Mouse (Mus musculus): ENCODE measurements around the gene Slbp.

Slbp gene

DNA sequence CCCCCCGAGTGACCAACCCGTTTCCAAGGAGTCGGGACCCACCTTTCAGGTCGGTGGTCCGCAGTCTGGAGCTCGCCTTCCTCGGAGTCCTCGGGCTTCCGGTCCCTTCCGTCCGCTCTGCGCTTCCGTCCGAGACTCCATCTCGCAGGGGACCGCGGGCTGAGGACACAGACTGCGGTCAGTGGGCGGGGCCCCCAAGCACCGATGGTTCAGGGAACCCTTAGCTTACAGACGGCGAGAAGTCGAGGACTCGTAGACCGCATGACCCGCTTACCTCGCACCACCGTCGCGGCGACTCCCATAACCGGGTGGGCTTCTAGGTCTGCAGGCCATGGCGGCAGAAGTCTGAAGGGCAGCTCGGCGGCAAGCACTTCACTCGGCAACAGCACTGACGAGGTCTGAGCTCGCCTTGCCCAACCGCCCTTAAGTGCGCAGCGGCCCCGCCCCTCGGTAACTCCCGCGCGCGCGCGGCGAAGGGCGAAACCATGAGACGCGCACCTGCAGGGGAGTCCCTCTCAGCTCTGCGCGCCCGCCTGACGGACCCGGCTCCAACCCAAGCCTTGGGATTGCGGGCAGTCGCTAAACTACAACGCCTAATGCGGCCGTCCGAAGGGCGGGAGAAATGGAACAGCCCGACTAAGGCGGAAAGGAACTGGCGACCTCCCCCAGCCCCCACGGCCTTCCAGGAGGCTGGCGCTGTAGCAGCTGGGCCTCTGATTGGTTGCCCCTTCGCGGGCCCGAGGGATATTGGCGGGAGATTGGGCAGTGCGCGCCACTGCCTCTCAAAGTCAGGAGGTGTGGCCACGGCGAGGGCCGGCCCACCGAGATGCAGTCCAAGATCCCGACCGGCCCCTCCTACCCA is at the start of gene Slbp:
Gene Slbp, minus strand, starts transcription at position 654 of the 862 bp plus-strand sequence.
- peak; percentile 89 to 94 for DNase-seq (ENCODE audit: low read depth in 1 of 2, low spot score in 2 of 2)

DNA sequence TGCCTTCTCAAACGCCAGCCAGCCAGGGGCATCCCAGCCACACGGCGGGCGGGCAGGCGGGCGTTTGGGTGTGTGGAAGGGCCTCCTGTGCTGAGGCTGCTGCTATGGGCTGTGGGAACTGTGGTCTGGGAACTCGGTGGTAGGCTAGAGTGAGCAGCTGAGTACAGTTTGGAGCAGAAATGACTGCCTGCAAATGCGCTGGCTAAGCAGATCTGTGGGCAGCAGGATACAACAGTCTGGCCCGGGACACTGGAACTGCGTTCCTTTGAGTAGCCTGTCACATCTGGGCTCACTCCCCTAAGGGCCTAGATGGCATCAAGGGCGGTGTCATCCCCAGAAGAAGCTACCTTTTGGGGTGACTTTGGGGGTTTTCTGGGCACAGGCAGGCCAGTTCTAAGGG is 49.5 kb upstream of the Slbp start:
- no peak for DNase-seq (ENCODE audit: low read depth in 1 of 2, low spot score in 2 of 2)

DNA sequence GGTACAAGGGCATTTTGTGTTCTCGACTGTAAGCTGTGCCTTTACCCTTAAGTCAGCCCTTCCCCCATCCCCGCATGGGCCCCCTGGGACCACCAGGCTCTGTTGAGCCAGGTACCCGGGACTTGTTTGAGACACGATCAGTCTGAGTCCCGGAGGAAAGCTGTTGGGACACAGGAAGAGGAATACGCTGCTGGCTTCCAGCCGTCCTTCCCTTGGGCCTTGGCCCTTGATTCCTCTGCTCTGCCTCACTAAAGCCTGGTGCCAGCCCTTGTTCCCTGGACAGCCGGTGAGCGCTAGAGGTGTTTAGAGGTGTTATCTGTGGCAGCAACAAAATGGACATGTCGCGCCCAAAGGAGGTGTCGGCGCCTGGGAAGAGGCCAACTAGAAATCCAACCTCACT is 47.6 kb upstream of the Slbp start:
- no peak for DNase-seq (ENCODE audit: low read depth in 1 of 2, low spot score in 2 of 2)

DNA sequence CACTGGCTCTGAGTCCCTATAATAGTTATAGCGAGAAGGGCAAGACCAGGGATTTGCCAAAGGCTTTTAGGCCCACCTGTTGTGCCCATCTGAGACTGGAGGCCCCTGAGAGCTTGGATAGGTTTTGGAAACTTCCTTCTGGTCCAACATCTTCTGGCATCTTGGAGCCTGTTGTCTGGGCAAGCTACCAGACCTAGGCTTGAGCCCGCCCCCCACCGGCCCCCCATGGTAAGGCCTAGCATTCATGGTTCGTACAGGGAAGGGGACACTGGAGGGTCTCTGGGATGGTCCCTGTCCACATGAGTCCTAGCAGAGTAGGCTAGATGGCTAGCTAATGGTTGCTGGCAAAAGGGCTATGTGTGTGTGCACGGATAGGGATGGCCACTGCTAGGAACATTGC is 46.3 kb upstream of the Slbp start:
- DNase-seq (ENCODE audit: low read depth in 1 of 2, low spot score in 2 of 2) = no peak

DNA sequence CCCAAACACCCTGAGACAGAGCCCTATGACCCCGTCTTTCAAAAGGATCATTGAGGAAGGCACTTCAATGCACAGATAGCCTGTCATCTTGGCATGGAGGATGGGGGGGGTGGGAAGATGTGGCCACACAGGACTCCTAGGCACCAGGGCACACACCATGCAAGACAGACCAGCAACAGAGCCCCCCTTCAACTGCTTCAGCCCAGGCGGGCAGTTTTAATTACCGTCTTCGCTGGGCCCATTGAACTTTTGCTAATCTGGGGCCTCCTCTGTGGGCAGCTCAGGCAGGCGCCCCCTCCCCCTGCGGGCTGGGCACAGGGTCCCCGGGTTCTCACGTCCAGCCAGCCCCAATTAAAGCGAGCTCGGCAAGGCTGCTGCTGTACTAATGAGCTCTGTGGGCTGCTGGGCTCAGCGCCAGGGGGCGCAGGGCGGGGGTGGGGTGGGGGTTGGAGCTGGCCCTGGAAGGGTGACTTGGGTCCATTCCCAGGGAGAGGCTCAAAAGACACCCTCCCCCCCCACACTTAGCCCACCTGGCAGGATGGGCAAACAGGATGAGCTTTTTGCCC is 45.7 kb upstream of the Slbp start:
- no peak for DNase-seq (ENCODE audit: low read depth in 1 of 2, low spot score in 2 of 2)

DNA sequence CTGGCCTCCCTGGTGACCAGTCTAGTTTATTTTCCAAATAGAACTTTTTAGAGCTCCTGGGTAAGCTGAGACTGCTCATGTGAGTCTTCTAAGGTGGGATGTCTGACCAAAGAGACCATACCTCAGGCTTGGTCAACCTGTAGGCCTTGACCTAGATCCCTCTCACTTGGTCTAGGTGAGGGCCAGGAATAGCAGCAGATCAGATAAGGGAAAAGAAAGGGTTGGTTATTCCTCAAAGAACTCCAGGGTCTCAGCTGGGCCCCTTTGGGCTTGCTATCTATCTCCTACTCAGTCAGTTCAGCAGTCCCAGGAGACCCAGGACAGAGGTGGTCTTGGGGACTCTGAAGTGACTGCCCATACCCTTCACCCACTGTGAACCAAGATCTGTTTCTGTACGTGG is 45.2 kb upstream of the Slbp start:
- DNase-seq (ENCODE audit: low read depth in 1 of 2, low spot score in 2 of 2) = no peak

DNA sequence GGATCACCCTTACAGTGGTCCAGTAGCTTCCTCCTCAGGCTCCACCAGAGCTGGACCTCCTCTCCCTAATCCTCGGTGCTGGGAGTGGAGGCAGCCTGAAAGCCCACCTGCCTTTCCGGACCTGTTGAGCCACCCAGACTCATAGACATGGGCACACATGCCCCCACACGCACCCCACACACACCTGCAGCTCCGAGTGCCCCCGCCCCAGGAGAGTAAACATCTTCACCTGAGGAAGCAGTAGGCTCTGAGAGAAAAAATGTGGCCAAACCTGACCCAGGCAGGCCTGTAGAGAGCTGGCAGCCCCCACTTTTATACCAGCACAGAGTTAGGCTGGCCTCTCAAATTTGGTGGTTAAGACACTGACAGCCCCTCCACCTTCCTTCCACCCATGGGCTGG is 44.1 kb upstream of the Slbp start:
- no peak for DNase-seq (ENCODE audit: low read depth in 1 of 2, low spot score in 2 of 2)

DNA sequence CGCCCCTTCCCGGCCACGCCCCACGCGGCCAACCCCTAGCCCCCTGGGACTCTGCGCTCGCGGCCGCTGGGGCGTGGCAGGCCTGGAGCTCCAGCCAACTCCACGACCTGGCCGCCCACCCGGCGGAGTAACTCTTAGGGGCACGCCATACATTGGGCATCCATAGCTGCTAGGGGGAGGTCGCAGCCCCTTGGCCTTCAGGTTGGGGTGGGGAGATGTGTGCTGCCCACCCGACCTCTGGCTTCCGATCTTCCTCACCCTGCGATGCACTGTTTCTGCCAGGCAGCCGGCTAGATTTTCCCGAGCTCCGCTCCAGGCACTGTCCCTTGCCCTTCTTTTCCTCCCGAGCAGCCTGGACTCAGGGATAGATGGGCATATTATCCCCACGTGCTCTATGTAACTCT is 43.3 kb upstream of the Slbp start:
- DNase-seq (ENCODE audit: low read depth in 1 of 2, low spot score in 2 of 2) = no peak

DNA sequence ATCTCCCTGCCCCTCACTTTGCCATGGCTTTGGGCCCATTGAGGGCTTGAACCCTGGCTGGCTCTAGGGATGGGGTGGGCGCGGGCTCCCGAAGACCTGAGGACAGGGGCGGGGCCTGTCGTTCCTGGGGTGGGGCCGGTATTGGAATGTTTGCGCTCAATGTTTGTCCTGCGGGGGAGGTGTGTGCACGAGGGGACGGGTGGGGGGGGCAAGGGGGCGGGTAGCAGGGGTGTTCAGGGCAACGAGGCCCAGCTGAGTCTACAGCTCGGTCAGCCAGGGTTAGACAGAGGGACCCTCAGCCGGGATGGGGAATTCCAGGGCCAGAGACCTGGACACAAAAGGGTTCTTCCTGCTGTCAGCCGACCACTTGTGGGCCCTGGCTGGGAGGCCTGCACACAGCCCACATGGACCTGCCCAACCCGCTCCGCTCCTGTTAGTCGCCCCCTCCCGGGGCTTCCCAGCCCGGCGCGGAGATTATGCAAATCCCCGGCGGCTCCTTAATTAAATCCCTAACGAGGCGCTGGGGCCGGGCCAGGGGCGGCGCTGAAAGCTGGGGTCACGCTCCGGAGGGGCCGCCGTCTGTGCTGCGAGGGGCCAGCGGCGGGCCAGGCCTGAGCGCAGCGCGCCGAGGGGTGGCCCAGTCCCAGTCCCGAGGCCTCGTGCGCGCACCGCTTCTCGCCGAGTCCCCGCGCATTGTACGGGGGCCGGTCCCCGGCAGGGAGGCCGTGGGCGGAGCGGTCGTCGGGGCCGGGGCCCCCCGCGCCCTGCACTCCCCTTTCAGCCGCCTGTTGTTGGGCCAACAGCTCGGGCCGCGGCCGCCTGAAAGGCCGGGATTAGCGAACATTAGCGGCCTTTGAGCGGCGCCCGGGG is 42.7 kb upstream of the Slbp start:
- no peak for DNase-seq (ENCODE audit: low read depth in 1 of 2, low spot score in 2 of 2)

DNA sequence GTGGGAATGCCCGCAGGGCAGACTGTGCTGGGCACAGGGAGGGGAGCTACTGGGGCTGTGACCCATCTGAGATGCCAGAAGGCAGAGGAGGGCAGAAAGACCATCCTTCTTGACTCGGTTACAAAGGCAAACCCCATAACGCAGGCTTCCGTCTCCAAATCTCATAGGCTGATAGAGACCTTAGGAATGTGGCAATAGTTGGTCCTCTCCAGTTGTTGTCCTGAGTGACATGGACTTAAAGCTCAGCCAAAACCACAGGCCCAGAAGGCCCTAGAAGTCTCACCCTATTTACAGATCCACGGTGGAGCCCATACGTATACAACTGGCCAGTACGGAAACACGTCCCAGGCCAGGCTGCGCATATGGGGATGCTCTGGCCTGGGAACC is 42.1 kb upstream of the Slbp start:
- no peak for DNase-seq (ENCODE audit: low read depth in 1 of 2, low spot score in 2 of 2)

DNA sequence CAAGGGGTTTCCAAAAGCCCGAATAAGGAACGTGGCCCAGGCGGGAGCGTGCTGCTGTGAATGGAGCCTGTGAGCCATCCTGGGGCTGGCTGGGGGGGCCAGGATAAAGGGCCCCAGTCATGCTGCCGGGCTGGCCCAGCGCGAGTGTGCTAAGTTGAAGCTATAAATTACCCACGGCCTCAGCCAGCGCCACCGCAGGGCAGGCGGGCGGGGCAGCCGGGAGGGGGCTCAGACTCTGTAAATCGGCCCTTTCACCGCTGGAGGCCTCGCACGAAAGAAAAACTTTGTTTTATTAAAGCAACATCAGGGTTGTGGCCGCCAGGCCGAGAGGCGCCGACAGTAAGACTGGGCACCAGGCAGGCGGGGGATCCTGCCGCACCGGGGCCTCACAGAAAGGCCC is 40.0 kb upstream of the Slbp start:
- no peak for DNase-seq (ENCODE audit: low read depth in 1 of 2, low spot score in 2 of 2)

DNA sequence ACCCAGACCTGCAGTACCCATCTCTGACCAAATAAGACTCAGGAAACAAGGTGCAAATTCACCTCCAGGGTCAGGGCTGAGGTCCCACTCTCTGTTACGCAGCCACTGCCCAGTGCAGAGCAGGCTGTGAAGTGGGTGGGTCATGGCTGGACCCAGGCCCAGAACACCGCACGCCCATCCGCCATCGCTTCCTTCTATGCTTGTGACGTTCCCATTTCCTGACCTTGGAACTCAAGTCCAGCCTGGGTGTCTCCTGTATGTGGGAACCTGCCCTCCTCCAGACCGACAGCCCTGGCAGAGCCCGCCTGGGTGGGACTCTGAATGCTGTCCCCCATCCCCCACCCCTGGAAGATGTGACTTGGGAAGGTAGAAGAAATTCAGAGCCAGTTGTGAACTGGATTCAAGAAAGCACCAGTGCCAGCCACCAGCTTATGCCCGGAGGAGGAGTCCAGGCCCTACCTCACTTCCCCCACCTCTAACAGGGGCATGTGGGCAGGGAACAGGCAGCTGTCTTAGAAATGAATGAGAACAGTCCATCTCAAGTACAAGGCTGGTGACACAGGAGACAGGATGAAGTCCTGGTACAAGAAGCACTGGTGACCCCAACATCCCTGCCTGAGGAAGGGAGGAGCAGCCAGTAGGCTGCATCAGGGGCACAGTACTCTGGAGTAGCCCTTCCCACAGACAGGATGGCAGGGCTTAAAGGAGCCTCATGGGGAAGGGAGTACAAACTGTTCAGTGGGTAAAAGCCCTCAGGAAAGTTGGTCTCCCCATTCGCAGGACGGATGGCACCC is 37.7 kb upstream of the Slbp start:
- DNase-seq (ENCODE audit: low read depth in 1 of 2, low spot score in 2 of 2) = no peak

DNA sequence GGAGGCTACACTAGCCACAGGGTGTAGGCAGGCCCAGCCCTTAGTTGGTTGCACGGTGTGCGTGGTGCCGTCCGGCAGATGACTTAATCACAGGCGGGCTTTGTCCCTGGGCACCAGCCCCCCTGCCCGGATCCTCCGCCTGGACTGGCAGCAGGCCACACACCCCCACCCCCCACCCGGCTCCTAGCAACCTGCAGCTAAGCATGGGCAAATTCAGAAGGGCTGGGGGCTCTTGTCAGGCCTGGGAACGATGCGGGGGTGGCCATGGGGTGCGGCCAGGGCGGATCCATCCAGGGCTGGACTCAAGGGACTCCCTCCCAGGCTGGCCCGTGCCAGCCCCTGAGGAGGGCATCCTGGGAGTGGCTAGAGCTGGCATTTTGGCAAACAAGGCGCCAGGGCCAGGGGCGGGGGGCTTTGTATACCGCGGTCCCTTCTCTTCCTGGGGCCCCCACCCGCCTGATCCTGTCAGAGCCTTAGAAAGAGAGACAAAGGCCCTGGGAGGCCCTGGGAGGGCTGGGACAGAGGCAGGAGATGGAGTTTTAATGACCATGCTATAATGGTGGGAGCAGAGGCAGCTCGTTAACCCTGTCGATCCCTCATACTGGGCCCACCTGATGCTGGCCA is 37.0 kb upstream of the Slbp start:
- DNase-seq (ENCODE audit: low read depth in 1 of 2, low spot score in 2 of 2) = no peak

DNA sequence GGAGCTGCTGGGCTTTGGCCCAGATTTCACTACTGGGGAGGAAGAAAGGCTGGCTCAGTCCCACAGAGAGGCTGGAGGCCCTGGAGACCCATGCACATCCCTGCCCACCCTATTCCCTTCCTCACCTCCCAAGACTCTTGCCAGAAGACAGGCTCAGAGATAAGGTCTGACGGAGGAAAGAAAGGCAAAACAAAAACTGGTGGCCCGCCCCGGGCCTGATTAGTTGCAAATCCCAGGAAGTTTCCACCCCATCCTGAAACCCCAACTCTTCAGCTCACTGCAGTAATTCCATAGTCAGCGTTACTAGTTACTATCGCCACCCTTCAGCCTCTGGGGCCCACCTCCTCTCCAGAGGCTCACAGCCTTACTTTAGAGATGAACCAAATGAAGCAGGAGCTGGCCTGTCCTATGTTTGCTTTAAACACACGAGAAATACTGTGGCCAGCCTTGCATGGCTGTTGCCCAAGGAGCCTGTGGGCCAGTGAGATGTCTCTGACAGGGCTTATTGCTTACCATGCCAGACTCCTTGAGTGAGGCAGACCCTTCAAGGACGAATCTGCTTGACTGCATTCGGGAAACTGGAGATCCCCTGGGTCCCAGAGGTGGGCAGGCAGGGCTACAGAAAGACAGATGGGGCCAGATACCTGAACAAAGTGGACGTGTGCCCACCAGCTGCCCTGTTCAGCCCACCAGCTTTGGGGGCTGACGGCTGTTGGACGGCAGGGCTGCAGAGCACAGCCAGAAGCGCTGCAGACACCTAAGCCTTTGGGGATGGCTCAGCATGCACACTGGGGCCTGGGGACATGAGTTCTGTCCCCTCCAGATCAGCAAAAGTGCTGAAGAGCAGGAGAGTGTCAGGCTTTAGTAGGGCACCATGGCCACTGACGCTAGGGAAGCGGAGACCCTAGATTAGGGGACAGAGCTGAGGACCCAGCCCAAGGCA is 36.2 kb upstream of the Slbp start:
- DNase-seq (ENCODE audit: low read depth in 1 of 2, low spot score in 2 of 2) = no peak

DNA sequence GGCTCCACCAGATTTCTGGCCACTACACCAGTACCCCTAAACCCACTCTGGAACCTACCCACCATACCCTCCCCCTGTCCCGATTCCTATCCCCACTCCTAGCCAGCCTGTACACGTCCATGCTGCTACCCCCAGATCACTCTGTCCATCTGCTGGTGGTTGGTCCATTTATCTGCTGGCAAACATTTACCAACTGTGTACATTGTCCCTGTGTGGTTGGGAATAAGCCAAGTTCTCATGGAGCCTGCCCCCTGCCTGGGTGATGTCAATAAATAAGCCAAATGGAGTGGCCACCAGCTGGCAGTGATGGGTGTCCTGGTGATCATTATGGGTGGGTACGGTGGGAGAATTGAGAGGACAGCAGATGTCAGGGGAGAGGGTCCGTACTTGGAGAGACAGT is 34.8 kb upstream of the Slbp start:
- DNase-seq (ENCODE audit: low read depth in 1 of 2, low spot score in 2 of 2) = no peak

DNA sequence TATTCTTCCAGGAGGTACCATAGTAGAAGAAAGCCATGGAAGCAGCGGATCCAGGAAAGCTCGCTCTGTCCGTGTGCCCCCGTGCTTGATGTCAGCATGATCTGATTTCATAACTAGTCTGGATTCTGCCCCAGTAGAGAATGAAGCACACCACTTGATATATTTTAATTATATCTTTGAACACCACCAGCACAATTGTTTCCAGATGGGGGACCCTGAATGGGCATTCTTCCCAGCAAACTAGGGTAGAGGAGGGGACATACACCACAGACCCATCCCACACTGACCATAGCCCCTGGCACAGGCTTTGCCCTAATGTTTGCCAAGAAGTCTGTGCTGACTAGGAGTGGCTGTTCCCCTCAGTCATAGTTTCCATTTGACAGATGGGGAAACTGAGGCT is 32.6 kb upstream of the Slbp start:
- no peak for DNase-seq (ENCODE audit: low read depth in 1 of 2, low spot score in 2 of 2)

DNA sequence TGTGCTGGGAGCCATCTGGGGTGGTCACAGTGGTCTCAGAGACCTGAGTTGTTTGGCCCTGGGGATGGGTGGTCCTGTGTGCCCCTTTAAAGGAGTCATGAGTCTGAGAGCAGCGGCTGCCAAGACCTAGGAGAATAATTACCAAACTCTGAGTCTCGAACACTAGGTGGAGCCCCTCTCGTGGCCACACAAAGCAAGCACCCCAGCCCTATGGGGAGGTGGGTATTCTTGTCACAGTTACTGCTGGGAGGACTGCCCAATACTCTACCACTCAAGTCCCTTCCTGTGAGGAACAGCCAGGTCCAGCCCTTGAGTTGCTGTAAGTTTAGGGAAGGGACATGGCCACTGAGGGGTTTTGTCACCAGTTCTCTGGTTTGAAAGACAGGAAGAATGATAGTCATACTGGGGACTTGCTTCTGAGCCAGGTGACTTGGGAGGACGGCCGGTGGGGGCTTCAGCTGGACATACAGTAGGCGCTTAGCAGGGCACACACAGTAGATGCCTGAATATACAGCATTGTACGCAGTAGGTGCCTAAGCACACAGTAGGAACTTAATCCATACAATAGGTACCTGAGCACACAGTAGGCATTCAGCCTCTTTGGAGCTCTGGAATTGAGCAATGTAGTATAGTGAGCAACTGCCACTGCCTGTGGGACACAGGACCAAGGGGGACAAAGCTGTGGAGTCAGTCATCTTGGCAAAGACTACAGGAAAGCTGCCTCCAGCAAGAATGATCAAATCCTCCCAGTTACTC is 31.7 kb upstream of the Slbp start:
- no peak for DNase-seq (ENCODE audit: low read depth in 1 of 2, low spot score in 2 of 2)

DNA sequence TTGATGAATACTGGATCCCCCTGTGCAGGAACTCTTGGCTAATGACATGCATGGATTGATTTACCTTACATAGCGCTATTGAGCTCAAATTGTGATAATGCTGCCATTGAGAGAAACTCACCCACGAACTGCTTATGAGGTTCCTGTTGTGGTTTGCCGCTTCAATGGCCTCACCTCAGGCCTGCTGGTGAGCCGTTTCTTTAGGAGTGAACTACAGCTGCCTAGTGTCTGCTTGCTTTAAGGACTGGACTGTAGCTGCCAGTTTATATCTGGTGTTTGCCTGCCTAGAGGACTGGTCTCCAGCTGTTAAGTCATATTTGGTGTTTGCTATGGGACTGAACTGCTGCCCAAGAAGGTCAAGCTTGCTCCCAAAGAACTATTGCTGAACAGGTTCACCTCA is 30.6 kb upstream of the Slbp start:
- DNase-seq (ENCODE audit: low read depth in 1 of 2, low spot score in 2 of 2) = no peak

All from monocyte, adult 2 months (primary cell).